Mouse (Mus musculus) lung, embryonic 15.5 days (tissue): ENCODE results near the gene Tmprss11f. TPM values are rescaled to one million over a fixed set of nuclear protein-coding genes. Genes with fewer than 3 reads are reported as not detected.
"Not testable (repeated sequence)": the region's sequence is repeated elsewhere in the genome, so short reads cannot be mapped to it uniquely, and the experiment has no call there.

Experiments
- ATAC-seq: fragments of 200-750 bp; cut with Nextera tagmentation; 2 replicates; pipeline ENCODE4 v1.8.0; 2017; ENCODE audit warnings: moderate number of reproducible peaks, borderline replicate concordance; ENCODE audit not compliant: low FRiP score, low TSS enrichment; ENCODE audit errors: extremely low read depth
- H3K27ac ChIP-seq: fragments of 300-500 bp; sonication (generic); 2 replicates; pipeline ENCODE4 v1.5.1; 2015; ENCODE audit warnings: moderate library complexity, mild to moderate bottlenecking, inconsistent platforms
- H3K27me3 ChIP-seq: fragments of 300-500 bp; sonication (generic); 2 replicates; pipeline ENCODE4 v1.6.1; 2015; ENCODE audit warnings: inconsistent platforms
- H3K36me3 ChIP-seq: fragments of 300-500 bp; sonication (generic); 2 replicates; pipeline ENCODE4 v1.6.1; 2015; ENCODE audit warnings: inconsistent platforms
- H3K4me1 ChIP-seq: fragments of 300-500 bp; sonication (generic); 2 replicates; pipeline ENCODE4 v1.6.1; 2015; ENCODE audit warnings: inconsistent platforms
- H3K4me2 ChIP-seq: fragments of 300-500 bp; sonication (generic); 2 replicates; pipeline ENCODE4 v1.6.1; 2015; ENCODE audit warnings: inconsistent platforms, mild to moderate bottlenecking, moderate library complexity
- H3K4me3 ChIP-seq: fragments of 300-500 bp; sonication (generic); 2 replicates; pipeline ENCODE4 v1.5.1; 2015; ENCODE audit warnings: mild to moderate bottlenecking, inconsistent platforms
- H3K9ac ChIP-seq: fragments of 300-500 bp; sonication (generic); 2 replicates; pipeline ENCODE4 v1.6.1; 2015; ENCODE audit warnings: inconsistent platforms
- H3K9me3 ChIP-seq: fragments of 300-500 bp; sonication (generic); 2 replicates; pipeline ENCODE4 v1.6.1; 2016; ENCODE audit warnings: inconsistent platforms
- WGBS: fragments of 180-500 bp; shearing (Covaris S2); methylation state at CpG from one replicate; pipeline ENCODE4 v1.1.7; 2015; 5-methylcytosine and 5-hydroxymethylcytosine counted together
- polyA plus RNA-seq: library from polyadenylated mRNA; unstranded; fragments of >200 nt; fragmentation: Nextera tagmentation; extraction: Ambion mirVana; gene quantifications from 2 replicates; pipeline ENCODE4 v1.2.1, GENCODE M21; 2015

Tmprss11f gene
- polyA plus RNA-seq, result not detected in 2 replicates

DNA sequence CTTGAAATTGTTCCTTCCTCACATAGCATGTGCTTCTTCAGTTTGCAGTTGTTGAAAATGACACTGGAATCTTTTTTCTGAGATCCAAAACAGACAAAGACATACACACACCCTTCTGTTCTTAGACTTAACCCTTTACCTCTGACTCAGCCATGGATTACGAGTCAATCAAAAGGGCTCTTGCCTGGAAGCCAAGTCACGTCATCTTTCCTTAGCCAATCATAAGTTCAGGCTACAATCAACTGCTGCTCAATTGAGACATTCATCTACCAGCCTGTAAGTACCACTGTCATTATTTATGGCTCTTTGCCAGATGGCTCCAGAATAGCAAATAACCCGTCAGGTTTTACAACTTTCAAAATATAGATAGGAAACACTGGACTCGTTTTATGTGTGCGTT, at the start of gene Tmprss11f:
Tmprss11f (minus strand) TSS at position 101 of the 400 bp plus-strand sequence.
- Histone ChIP-seq H3K9me3 (no peaks in the 10 kb centered on the region), H3K9ac (no peak within 1 kb of the TSS), H3K4me1 (no peaks in the 10 kb centered on the region), H3K27me3 (no peaks in the 10 kb centered on the region), H3K4me2 (no peak within 1 kb of the TSS), H3K4me3 (no peak within 1 kb of the TSS), H3K36me3 (no peaks in the 10 kb centered on the region), H3K27ac (no peak within 1 kb of the TSS)
- 56% methylated on average over 5 of the region's 5 CpGs for WGBS
- no peak for ATAC-seq

DNA sequence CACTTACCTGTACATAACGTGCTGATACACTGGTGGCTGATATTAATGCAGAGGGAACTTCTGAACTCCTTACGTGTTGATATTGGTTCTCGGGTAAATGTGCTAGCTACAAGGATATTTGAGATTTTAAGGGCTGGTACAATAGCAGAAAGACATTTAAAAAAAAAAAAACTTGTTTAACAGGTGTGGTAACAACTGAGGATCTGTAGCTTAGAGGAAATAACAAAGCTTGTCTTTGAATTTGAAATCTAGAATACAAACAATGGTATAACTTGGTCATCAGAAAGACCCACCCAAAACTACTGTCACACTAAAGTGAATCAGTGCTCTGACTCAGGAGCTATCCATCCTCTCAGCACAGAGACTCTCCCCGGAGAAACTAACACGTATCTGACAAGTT, 44.0 kb upstream of the Tmprss11f start, which contains the start of gene Tmprss11b:
Tmprss11b (minus strand) TSS at position 101 of the 400 bp plus-strand sequence.
- Histone ChIP-seq H3K9me3 (no peaks in the 10 kb centered on the region), H3K9ac (no peak within 1 kb of the TSS), H3K4me2 (no peak within 1 kb of the TSS), H3K27me3 (no peaks in the 10 kb centered on the region), H3K36me3 (no peaks in the 10 kb centered on the region), H3K4me1 (no peaks in the 10 kb centered on the region), H3K4me3 (no peak within 1 kb of the TSS), H3K27ac (no peak within 1 kb of the TSS)
- WGBS, result 63% methylated on average over 5 of the region's 5 CpGs
- ATAC-seq, result no peak

DNA sequence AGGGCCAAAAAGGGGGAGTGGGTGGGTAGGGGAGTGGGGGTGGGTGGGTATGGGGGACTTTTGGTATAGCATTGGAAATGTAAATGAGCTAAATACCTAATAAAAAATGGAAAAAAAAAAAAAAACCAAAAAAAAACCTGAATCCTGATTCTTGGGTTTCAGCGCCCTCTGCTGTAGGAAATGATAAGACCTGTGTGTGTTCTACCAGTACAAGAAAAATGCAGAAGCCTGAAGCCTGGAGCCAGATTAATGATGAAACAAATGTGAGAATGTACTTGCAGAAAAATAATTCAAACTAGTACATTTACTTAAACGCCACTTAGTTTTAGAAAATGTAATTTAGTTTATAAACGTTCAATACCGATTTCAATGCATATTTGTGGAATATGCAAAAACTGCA, 17.0 kb upstream of the Tmprss11f start:
- not testable (repeated sequence) for H3K4me2 ChIP-seq, H3K9ac ChIP-seq, H3K27me3 ChIP-seq, ATAC-seq, H3K4me3 ChIP-seq, H3K36me3 ChIP-seq, H3K9me3 ChIP-seq, H3K27ac ChIP-seq, H3K4me1 ChIP-seq
- 28% methylated on average over 4 of the region's 4 CpGs for WGBS

DNA sequence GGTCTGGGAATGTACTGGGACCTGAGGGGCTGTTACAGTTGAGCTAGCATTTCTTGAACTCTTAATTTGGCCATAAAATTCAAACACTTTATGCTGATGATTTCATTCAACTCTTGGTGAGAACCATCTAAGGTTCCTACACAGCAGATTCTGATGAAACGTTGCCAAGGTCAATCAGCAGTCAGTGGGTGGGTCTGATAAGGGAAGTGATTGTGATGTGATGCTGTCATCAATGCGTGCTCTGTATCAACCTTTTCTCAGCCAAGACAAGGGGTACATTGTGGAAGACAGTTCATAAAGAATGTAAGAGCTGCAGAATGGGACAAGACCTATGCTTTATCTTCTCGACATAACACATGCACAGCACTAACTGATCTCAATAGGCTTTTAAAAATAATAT, 8.6 kb upstream of the Tmprss11f start:
- ATAC-seq, result no peak
- Histone ChIP-seq H3K36me3 (no peaks in the 10 kb centered on the region), H3K4me1 (no peaks in the 10 kb centered on the region), H3K27ac (no peak overlapping the region), H3K9me3 (no peaks in the 10 kb centered on the region), H3K9ac (no peak overlapping the region), H3K4me2 (no peak overlapping the region), H3K27me3 (no peaks in the 10 kb centered on the region), H3K4me3 (no peak overlapping the region)
- WGBS, result 27% methylated on average over 3 of the region's 3 CpGs

DNA sequence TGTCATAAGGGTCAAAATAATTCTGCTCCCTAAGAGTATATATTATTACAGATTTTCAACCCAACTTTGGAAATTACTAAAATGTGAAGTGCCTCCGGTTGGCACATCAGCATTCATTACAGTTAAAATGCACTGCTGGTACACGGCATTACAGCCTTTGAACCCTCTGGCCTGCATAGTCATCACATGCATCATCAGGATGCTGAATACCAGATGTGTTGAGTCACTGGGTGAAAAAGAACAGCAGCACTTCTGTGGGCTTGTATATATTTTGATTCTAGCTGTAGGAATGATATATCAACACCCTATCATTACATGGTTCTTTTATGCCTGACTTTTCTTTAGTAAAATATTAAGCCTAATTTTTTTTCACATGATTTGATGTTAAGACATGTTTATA, 1.5 kb downstream of the Tmprss11f start:
- H3K9ac ChIP-seq, result no peak overlapping the region
- H3K27ac ChIP-seq, result no peak overlapping the region
- 64% methylated on average over 2 of the region's 2 CpGs for WGBS
- no peaks in the 10 kb centered on the region for H3K4me1 ChIP-seq
- no peaks in the 10 kb centered on the region for H3K36me3 ChIP-seq
- H3K27me3 ChIP-seq, result no peaks in the 10 kb centered on the region
- no peak for ATAC-seq
- no peak overlapping the region for H3K4me3 ChIP-seq
- H3K4me2 ChIP-seq, result no peak overlapping the region
- H3K9me3 ChIP-seq, result no peaks in the 10 kb centered on the region

DNA sequence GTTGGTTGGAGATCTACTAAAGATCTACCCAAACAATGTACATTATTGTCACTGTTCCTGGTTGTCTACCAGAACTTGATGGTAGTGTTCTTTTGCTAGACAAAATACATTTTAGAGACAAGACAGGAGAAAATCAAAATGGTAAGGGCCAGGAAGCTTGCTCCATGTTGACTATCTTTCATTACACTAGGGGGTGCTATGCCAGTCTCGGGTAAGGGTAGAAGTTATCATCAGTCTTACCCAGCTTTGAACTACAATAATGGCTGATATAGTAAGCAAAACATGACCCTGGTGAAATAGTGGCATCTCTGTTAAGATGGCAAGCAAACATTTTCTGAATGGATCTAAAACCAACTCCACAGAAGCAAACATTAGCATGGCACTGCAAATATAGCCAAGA, 10.4 kb downstream of the Tmprss11f start:
- Histone ChIP-seq H3K9me3 (no peaks in the 10 kb centered on the region), H3K27me3 (no peaks in the 10 kb centered on the region), H3K4me3 (no peak overlapping the region), H3K9ac (no peak overlapping the region), H3K4me1 (no peaks in the 10 kb centered on the region), H3K36me3 (no peaks in the 10 kb centered on the region), H3K4me2 (no peak overlapping the region), H3K27ac (no peak overlapping the region)
- 66% methylated on average over 1 of the region's 1 CpGs for WGBS
- no peak for ATAC-seq

DNA sequence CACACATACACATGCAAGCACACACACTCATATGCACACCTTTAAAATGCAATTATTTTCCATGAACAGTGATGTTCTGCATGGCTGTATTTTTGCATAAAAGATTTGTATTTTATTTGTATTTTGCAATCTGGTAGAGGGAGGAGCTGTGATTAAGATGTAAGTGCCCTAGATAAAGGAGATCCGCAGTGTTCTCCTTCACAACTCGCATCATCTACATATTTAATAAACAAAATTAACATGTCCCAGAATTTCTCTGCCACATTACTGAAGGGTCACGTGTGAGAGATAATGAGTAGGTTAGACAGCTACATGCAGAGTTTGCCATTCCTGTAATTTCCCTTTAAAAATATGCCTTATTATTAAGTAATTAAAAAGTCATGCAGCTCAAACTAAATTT, 46.3 kb downstream of the Tmprss11f start:
- 69% methylated on average over 3 of the region's 3 CpGs for WGBS
- H3K4me2 ChIP-seq, result no peak overlapping the region

DNA sequence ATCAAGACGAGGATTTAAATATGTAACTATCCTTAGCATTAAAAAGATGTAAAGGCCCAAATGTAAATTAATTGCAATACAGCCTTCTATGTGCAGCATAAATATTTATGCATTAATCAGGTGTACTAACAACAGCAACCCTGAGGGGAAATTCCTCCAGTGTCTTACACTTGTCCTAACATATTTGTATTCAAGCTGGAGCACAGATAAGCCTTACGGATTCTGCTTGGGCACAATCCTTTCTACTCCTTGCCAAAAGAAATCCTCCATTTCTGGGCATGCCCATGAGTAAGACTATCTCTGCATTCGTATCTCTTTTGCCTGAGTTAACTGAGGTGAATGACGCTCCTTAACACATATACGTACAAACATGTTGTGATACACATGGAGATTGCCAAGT, 49.6 kb downstream of the Tmprss11f start:
- 85% methylated on average over 5 of the region's 5 CpGs for WGBS
- H3K4me2 ChIP-seq, result no peak overlapping the region
- no peaks in the 10 kb centered on the region for H3K4me1 ChIP-seq
- H3K9ac ChIP-seq, result no peak overlapping the region
- H3K27ac ChIP-seq, result no peak overlapping the region
- no peak overlapping the region for H3K4me3 ChIP-seq
- H3K9me3 ChIP-seq, result no peaks in the 10 kb centered on the region
- no peak for ATAC-seq
- H3K36me3 ChIP-seq, result no peaks in the 10 kb centered on the region
- H3K27me3 ChIP-seq, result no peaks in the 10 kb centered on the region

More for the DNA sequence above, 46.3 kb downstream of the Tmprss11f start:
- Histone ChIP-seq H3K27me3 (no peaks in the 10 kb centered on the region), H3K4me3 (no peak overlapping the region), H3K36me3 (no peaks in the 10 kb centered on the region), H3K4me1 (no peaks in the 10 kb centered on the region), H3K9ac (no peak overlapping the region), H3K27ac (no peak overlapping the region), H3K9me3 (no peaks in the 10 kb centered on the region)
- ATAC-seq, result no peak

DNA sequence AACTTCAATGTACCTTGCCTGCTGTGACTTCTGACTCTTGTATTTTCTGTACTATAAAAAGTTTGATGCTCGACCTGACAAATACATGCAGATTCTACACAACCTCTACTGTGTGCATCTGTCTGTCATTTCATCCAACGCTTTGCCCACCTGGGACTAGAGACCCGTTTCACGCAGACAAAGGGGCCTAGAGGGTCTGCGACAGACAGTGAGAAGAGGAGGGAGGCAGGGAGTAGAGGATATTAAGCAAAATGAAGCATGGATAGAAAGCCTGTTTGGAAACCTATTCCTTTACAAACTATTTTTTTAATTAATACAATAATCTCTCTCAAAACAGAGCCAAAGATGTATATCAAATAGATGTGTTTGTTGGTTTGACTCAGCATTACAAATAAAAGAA, 50.2 kb downstream of the Tmprss11f start:
- Histone ChIP-seq H3K9me3 (no peaks in the 10 kb centered on the region), H3K4me2 (no peak overlapping the region), H3K4me3 (no peak overlapping the region), H3K27ac (no peak overlapping the region), H3K27me3 (no peaks in the 10 kb centered on the region), H3K36me3 (no peaks in the 10 kb centered on the region), H3K4me1 (no peaks in the 10 kb centered on the region), H3K9ac (no peak overlapping the region)
- 74% methylated on average over 5 of the region's 5 CpGs for WGBS
- ATAC-seq, result no peak

DNA sequence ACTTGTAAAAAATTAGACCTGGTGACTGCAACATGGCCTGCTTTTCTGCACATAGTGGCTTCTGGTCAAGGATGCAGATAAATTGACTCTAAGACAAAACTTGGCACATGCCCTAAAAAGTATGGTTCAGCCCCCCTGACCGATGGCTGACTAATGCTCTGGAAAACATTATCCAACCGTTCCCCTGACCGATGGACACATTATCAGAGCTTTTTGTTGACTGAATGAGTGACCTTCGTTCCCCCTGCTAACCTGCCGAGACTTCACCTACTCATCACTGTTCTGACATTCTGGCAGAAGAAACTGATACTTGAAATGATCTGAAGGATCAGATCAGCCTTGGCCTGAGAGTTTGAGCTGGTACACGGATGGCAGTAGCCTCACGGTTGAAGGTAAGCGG, 53.5 kb downstream of the Tmprss11f start:
- not testable (repeated sequence) for H3K9ac ChIP-seq, ATAC-seq, H3K36me3 ChIP-seq, H3K9me3 ChIP-seq, H3K27ac ChIP-seq, H3K27me3 ChIP-seq, H3K4me3 ChIP-seq, H3K4me1 ChIP-seq, H3K4me2 ChIP-seq
- 77% methylated on average over 8 of the region's 8 CpGs for WGBS

DNA sequence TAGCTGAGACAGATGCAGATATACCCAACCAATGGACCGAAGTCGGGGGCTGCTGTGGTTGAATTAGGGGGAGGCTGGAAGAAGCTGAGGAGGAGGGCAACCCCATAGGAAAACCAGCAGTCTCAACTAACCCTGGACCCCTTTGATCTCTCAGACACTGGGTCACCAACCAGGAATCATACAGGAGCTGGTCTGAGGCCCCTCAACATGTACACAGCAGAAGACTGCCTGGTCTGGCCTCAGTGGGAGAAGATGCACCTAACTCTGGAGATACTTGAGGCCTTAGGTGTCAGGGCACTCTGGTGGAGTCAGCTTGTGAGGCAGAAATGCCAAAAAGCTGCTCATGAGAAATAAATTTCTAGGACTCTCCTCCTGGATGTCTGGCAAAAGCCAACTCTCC, 85.5 kb downstream of the Tmprss11f start:
- no peaks in the 10 kb centered on the region for H3K36me3 ChIP-seq
- no peak overlapping the region for H3K9ac ChIP-seq
- 88% methylated on average over 2 of the region's 2 CpGs for WGBS
- no peak overlapping the region for H3K4me2 ChIP-seq
- H3K4me1 ChIP-seq, result no peaks in the 10 kb centered on the region
- H3K27ac ChIP-seq, result no peak overlapping the region
- no peaks in the 10 kb centered on the region for H3K9me3 ChIP-seq
- no peak for ATAC-seq
- no peak overlapping the region for H3K4me3 ChIP-seq
- H3K27me3 ChIP-seq, result no peaks in the 10 kb centered on the region

DNA sequence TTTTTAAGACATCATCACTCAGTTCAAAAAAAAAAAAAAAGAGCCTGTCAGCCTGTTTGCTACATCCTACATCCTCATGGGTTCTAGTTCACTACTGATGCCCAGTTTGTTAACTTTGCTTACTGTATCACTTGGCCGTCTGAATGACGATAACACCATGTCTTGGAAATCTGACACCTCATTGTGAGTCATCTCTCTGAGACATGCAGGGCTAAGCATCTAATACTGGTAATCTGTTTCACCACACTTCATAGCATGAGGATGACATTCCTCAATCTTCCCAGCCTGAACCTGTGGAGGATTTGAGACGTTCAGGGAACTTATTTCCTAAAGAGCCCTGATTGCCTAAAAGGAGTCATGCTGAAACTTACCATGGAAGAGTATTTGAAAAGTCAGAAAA, 91.6 kb downstream of the Tmprss11f start:
- no peaks in the 10 kb centered on the region for H3K4me1 ChIP-seq
- no peak overlapping the region for H3K4me2 ChIP-seq
- 40% methylated on average over 3 of the region's 3 CpGs for WGBS
- no peak overlapping the region for H3K4me3 ChIP-seq
- H3K9ac ChIP-seq, result no peak overlapping the region
- H3K9me3 ChIP-seq, result no peaks in the 10 kb centered on the region
- H3K27me3 ChIP-seq, result no peaks in the 10 kb centered on the region
- no peaks in the 10 kb centered on the region for H3K36me3 ChIP-seq
- ATAC-seq, result no peak
- H3K27ac ChIP-seq, result no peak overlapping the region

DNA sequence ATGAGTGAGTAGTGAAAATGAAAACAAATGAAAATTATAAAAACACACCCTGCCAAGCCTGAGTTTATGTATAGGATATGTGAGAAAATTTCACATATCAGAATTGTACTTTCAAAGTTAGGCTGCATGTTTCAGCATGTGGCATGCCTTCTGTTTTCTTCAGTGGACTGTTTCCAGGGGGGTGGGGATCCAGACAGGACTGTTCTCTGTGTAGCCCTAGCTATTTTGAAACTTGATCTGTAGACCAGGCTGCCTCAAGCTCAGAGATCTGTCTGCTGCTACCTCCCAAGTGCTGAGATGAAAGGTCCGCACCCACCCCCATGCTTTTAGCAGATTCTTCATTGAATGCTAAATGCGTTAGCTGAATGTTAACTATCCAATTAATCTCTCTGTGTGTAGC, 103.5 kb downstream of the Tmprss11f start:
- Histone ChIP-seq H3K4me1 (no peaks in the 10 kb centered on the region), H3K27me3 (no peaks in the 10 kb centered on the region), H3K4me2 (no peak overlapping the region), H3K27ac (no peak overlapping the region), H3K4me3 (no peak overlapping the region), H3K36me3 (no peaks in the 10 kb centered on the region), H3K9me3 (no peaks in the 10 kb centered on the region), H3K9ac (no peak overlapping the region)
- no peak for ATAC-seq
- 44% methylated on average over 2 of the region's 2 CpGs for WGBS
